Mouse (Mus musculus): Measurements from ENCODE around the gene Ttk.

Gene Ttk

GRCm38 (mm10) chr9:83833811-83834747 is at the start of gene Ttk:
Ttk (plus strand) TSS chr9:83834689.
- DNase-seq (ENCODE audit: low spot score) = peak; percentile 88

- no peak for DNase-seq (ENCODE audit: low spot score)
These were observed 49.0 kb upstream of the Ttk start for GRCm38 (mm10) chr9:83785501-83785900.

DNA sequence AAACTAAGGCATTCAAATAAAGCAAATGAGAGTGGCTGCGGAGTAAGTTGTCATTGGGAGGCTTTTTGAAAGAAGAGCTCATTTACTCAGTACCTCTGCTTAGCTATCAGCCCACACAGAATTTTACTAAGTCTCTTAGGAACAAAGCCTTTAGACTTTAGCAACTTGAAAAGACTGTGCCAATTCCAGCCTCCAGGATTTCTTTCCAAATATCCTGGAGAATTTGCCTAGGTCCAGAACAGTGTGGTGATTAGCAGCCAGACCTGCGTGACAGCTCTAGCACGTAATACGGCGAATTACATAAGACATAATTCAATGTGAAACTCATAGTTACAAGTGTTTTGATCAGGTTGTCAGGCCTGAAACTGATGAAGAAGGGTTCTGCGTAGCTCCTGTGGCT is 45.2 kb upstream of the Ttk start:
- no peak for DNase-seq (ENCODE audit: low spot score)

GRCm38 (mm10) chr9:83796875-83797274 is 37.6 kb upstream of the Ttk start:
- DNase-seq (ENCODE audit: low spot score) = no peak

DNA sequence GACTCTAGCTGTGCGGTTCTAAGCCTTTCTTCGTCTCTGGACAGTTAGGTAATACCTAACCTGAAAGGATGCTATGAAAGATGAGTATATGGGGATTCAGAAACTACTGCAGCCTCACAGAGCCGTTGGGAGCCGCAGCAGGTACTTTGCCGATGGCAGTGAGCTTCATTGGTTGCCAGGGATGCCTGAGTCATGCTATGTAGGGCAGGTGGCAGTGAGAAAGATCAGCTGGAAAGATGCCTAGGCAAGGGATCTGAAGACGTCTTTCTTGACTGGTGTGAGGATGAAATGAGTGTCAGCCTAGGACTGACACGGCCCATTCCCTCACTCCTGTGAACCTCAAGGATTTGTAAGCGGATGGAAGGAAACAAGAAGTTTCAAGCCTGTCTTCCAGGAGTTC is 36.6 kb upstream of the Ttk start:
- no peak for DNase-seq (ENCODE audit: low spot score)

- DNase-seq (ENCODE audit: low spot score) = no peak
These were observed 30.1 kb upstream of the Ttk start for GRCm38 (mm10) chr9:83804341-83804740.

DNA sequence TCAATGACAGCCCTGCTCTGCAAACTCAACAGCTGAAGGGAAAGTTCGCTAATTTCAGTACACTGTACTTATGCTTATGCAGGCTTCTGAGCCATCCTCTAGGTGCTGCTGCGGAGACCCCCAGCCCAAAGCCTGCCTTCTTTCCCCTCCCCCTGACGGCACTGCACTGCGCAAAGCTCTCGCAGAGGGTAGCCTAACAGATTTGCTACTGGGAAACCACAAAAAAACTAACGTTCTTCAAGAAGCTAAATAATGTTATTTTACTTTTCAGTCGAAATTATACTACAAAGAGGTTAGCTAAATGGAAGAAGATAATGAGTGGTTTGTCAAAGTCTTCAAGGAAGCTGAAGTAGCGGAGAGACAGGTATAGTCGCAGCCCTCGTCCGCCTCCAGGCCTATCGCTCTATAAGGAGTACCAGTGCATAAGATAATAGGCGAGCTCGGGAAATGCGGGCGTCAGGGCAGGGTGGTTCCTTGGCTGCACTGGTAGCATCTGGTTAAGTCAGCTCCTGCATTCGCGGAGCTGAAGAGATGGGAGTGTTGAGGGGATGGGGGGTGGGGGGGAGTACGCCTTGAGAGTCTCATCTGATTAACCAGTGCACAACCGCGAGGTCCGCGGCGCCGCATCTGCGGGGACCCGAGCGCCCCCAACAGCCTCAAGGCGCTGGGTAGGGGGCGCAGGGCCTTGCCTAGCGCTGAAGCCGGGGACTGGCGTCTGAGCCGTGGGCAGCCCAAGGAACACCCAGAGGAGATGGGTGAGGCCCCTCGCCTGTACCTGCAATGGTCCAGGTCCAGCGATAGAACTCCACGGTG is 29.1 kb upstream of the Ttk start:
- no peak for DNase-seq (ENCODE audit: low spot score)

GRCm38 (mm10) chr9:83805977-83806815 is 28.3 kb upstream of the Ttk start, which contains the start of gene Elovl4:
Elovl4 (minus strand) TSS chr9:83806277.
- peak; percentile 53 for DNase-seq (ENCODE audit: low spot score)

DNA sequence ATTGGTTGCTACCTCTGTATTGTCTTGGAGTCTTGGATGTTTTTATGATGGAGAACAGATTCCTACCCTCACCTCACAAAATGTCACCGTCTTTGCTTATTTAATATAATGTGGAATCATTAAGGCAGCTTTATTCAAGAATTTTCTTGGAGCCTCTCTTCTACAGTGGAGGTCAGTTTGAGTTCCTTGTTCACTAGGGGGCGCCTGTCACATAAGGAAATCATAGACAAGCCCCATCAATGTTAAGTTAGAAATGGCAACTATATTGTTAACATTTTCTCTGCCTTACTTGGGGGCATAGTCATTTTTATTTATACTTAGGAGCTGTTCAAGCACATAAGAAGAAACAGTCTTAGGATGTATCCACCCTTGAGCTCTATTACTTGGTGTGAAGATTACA is 26.9 kb upstream of the Ttk start:
- DNase-seq (ENCODE audit: low spot score) = peak; percentile 25

GRCm38 (mm10) chr9:83819188-83819587 is 15.3 kb upstream of the Ttk start:
- DNase-seq (ENCODE audit: low spot score) = no peak

DNA sequence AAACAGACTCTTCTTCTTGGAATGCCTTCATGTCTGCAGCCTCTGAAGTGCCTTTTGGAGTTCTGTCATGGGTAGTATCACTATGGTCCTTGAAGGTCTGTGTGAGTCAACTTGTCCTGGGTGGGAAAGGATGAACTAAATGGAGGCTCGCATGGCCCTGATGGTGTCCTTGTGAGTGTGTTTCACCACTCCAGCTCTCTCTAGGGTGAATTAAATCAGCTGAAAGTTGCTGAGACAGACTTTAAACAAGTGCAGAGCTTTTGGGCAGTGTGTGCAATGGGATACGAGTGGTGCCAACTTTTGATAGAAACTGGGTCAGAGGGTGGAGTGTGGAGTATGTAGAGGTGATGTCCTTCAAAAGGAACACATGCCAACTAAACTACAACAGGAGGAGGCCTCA is 13.5 kb upstream of the Ttk start:
- DNase-seq (ENCODE audit: low spot score) = no peak

GRCm38 (mm10) chr9:83822925-83823324 is 11.6 kb upstream of the Ttk start:
- DNase-seq (ENCODE audit: low spot score) = no peak

- peak; percentile 27 for DNase-seq (ENCODE audit: low spot score)
These were observed 4.6 kb upstream of the Ttk start for GRCm38 (mm10) chr9:83829896-83830295.

GRCm38 (mm10) chr9:83831152-83831551 is 3.3 kb upstream of the Ttk start:
- no peak for DNase-seq (ENCODE audit: low spot score)

DNA sequence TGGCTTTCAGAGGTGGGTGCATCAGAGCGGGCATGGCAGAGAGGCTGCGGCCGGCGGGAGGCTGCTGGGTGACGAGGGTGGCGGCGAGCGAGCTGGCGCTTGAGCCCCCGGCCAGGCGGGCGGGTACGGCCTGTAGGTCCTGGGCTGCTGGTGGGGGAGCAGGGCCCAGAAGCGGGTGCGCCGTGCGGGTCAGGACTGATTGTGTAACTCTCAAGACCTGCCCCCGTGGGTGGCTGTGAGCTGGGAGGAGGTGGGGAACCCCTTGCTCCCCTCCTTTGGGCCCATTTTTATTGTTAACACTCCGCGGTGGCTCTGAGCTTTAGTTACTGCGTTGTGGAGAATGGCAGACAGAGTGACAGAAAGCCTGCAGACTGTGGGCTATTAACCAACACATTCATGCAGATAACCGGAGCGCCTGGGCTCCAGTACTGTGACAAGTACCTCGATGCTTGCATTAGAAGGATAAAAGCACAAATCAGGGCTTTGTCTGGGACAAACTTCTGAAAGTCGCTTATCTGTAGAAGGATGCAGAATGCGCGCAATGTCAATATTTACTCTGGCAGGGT is 342 bp downstream of the Ttk start:
- no peak for DNase-seq (ENCODE audit: low spot score)

- no peak for DNase-seq (ENCODE audit: low spot score)
These were observed 18.0 kb downstream of the Ttk start for GRCm38 (mm10) chr9:83852464-83852863.

- no peak for DNase-seq (ENCODE audit: low spot score)
These were observed 30.7 kb downstream of the Ttk start for GRCm38 (mm10) chr9:83865165-83865564.

GRCm38 (mm10) chr9:83882191-83882590 is 47.7 kb downstream of the Ttk start:
- DNase-seq (ENCODE audit: low spot score) = no peak

GRCm38 (mm10) chr9:83886149-83886548 is 51.7 kb downstream of the Ttk start:
- no peak for DNase-seq (ENCODE audit: low spot score)

GRCm38 (mm10) chr9:83888214-83888613 is 53.7 kb downstream of the Ttk start:
- DNase-seq (ENCODE audit: low spot score) = no peak

DNA sequence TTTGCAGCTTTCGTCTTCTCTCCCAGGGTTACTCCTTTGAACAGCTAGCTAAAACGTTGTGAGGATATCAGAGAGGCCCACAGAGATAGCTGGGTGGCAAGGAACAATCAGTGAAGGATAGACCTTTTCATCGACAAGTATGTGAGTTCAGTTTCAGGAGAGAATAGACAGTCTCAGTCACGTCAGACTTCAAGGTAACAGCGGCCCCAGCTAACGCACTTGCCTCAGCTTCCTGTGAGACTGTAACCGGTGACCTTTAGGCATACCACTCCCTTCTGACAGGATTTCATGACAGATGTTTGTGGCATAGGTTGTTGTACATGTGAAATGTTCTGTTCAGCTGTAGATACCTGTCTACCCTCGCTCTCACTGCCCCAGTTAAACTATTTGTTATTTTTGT is 58.6 kb downstream of the Ttk start:
- DNase-seq (ENCODE audit: low spot score) = peak; percentile 14
